Mouse (Mus musculus): ENCODE data around the gene Srbd1. TPM values are rescaled to one million over a fixed set of nuclear protein-coding genes. Genes with fewer than 3 reads are reported as not detected.

Srbd1 gene
- polyA plus RNA-seq, 1 experiment from 2014 or later, result 15.8 TPM

DNA sequence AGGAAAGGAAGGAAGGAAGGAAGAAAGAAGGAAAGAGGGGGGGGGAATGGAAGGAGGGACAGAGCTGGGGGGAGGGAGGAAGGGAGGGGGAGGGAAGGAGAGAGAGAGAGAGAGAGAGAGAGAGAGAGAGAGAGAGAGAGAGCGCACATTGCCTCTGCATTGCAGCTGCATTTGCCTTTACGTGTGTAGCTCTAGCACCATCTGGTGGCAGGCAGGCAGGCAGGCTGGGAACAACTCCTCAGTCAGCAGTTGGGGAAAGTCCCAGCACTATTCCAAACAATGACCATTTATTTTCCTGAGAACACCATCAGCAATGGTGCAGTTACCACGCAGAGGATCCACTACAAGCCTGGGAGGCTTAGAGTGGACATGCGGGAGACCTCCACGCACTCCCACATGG, 81.5 kb downstream of the Srbd1 start:
- 15% methylated on average over 5 of the region's 5 CpGs for WGBS
- Histone ChIP-seq H3K36me3 (no peaks in the 10 kb centered on the region), H3K4me2 (no peak overlapping the region), H3K27me3 (no peaks in the 10 kb centered on the region), H3K4me3 (no peak overlapping the region), H3K4me1 (replicated peaks) (no peaks in the 10 kb centered on the region), H3K9me3 (no peaks in the 10 kb centered on the region), H3K27ac (no peak overlapping the region), H3K9ac (no peak overlapping the region)
- ATAC-seq (ENCODE audit: low FRiP score), result no peak

DNA sequence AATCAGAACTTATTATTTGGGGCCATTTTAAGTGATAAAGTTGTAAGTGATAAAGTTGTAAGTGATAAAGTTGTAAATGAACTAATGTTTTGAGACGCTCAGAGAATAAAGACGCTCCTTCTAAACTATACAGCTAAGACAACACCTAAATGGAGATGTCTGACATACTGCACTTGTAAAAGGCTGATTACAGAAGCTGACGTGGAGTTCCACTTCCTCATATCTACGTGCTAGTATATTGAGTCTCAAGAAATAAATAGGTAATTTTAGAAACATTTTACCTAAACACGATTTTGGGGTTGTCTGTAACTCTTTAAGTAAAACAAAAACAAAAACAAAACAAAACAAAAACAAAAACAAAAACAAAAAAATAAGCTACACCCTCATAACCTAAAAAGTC, 84.1 kb downstream of the Srbd1 start:
- H3K9me3 ChIP-seq, result no peaks in the 10 kb centered on the region
- H3K4me2 ChIP-seq, result no peak overlapping the region
- H3K9ac ChIP-seq, result no peak overlapping the region
- H3K27me3 ChIP-seq, result no peaks in the 10 kb centered on the region
- WGBS, result 92% methylated on average over 5 of the region's 5 CpGs
- ATAC-seq (ENCODE audit: low FRiP score), result no peak
- H3K4me1 ChIP-seq (replicated peaks), result no peaks in the 10 kb centered on the region
- H3K36me3 ChIP-seq, result peaks cover 4% of the 10 kb centered on the region; the same call in 1 of the 2 replicates
- H3K4me3 ChIP-seq, result no peak overlapping the region
- H3K27ac ChIP-seq, result no peak overlapping the region

DNA sequence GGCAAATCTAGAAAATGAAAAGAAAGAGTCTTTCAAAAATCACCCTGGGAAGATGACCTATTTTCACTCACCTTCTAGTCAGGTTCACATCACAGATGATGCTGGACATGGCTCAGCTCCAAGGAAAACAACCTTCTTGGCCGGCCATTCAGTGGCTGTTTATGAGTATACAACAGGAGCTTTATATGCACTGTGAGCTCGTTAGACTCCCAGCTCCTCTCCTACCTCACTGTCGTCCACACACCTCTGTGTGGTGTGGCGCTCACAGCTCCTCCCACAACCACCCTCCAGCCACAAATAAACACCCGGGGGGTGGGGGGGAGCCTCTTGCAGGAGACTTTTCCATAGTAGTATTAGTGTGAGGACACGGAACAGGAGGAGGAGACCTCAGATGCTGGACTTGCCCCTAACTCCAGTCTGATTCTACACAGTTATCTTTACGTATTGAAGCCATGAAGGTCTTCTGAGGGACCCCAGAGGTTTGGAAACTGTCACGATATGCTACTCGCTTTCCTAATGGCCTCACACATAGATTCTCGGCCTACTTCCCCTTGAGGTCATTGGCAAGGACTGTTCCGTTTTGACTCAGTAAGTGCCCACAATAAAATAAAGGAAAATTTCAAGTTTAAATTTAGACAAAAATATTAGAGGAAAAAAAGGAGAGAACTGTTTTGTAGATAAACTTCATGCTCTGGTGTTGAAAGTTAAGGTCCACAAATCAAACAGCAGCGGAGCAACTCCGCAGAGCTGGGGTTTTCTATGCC, 104.6 kb downstream of the Srbd1 start:
- Histone ChIP-seq H3K36me3 (no peaks in the 10 kb centered on the region), H3K27ac (no peak overlapping the region), H3K4me1 (replicated peaks) (0 out of 2 replicates have a peak, but pooled peaks cover 4% of the 10 kb centered on the region), H3K9me3 (no peaks in the 10 kb centered on the region), H3K4me2 (no peak overlapping the region), H3K27me3 (no peaks in the 10 kb centered on the region), H3K4me3 (no peak overlapping the region), H3K9ac (no peak overlapping the region)
- 80% methylated on average over 13 of the region's 13 CpGs for WGBS
- ATAC-seq (ENCODE audit: low FRiP score), result no peak

DNA sequence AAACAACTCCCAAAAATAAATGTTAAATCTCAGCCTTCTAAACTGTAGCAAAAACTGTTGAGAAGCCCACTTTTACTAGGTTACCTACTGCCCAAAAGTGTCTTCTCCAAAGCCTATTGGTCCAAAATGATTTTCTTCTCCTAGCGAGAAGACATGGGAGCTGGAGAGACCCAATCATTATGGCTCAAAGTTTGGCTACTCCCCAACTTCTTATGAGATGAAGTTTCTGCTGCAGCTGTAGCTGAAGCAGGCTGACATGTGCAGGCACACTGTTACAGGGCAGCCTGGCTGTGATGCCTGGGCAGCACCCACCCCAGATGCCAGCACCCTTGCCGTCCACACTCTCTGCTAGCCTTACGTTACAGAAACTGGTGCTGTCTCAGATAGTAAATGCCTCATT, 105.2 kb downstream of the Srbd1 start:
- Histone ChIP-seq H3K9me3 (no peaks in the 10 kb centered on the region), H3K36me3 (no peaks in the 10 kb centered on the region), H3K4me1 (replicated peaks) (0 out of 2 replicates have a peak, but pooled peaks cover 4% of the 10 kb centered on the region), H3K27ac (no peak overlapping the region), H3K4me2 (no peak overlapping the region), H3K27me3 (no peaks in the 10 kb centered on the region), H3K4me3 (no peak overlapping the region), H3K9ac (no peak overlapping the region)
- 87% methylated on average over 3 of the region's 3 CpGs for WGBS
- no peak for ATAC-seq (ENCODE audit: low FRiP score)

DNA sequence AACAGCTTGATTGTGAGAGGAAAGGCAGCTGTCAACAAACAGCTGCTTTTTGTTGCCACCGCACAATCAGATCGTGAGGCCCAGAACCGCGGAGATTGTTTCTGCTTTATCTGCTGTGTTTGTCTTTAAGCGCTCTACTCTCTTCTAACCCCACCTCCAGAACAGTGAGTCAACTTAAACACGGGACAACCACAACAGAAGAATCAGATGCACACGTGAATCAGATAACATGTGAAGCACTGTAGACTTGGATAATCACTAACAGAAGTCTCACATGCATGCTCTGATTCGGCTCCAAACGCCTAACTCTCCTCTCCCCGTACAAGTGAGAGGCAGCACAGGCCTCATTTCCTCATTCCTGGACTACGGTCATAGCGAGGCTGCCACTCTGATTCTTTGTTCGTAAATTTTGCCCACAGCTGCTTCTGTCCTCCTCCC, 106.7 kb downstream of the Srbd1 start:
- ATAC-seq (ENCODE audit: low FRiP score), result no peak
- Histone ChIP-seq H3K27me3 (no peaks in the 10 kb centered on the region), H3K4me1 (replicated peaks) (0 out of 2 replicates have a peak, but pooled peaks cover 4% of the 10 kb centered on the region), H3K4me2 (no peak overlapping the region), H3K9me3 (no peaks in the 10 kb centered on the region), H3K36me3 (no peaks in the 10 kb centered on the region), H3K4me3 (no peak overlapping the region), H3K9ac (no peak overlapping the region), H3K27ac (no peak overlapping the region)
- 65% methylated on average over 13 of the region's 13 CpGs for WGBS

DNA sequence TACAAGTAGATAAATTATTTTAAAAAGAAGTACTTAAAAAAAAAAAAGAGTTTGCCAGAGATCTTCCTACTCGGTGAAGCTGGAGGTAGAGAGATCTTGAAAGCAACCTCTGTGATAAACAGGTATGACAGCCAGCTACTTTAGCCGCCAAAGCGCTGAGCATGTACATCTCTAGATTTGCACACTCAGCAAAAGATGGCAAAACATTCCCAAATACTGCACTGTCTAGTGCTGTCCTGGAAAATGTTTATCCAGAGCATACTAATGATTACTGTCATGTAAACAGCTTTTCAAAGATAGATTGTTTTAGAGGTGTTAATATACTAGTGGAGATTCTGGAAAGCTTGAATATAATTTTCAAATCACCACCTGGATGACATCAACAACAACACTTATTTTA, 109.4 kb downstream of the Srbd1 start:
- no peak overlapping the region for H3K4me2 ChIP-seq
- ATAC-seq (ENCODE audit: low FRiP score), result no peak
- 94% methylated on average over 3 of the region's 3 CpGs for WGBS
- H3K9ac ChIP-seq, result no peak overlapping the region
- no peak overlapping the region for H3K27ac ChIP-seq
- no peaks in the 10 kb centered on the region for H3K36me3 ChIP-seq
- no peak overlapping the region for H3K4me3 ChIP-seq
- H3K27me3 ChIP-seq, result no peaks in the 10 kb centered on the region
- H3K9me3 ChIP-seq, result no peaks in the 10 kb centered on the region
- H3K4me1 ChIP-seq (replicated peaks), result 0 out of 2 replicates have a peak, but pooled peaks cover 4% of the 10 kb centered on the region

DNA sequence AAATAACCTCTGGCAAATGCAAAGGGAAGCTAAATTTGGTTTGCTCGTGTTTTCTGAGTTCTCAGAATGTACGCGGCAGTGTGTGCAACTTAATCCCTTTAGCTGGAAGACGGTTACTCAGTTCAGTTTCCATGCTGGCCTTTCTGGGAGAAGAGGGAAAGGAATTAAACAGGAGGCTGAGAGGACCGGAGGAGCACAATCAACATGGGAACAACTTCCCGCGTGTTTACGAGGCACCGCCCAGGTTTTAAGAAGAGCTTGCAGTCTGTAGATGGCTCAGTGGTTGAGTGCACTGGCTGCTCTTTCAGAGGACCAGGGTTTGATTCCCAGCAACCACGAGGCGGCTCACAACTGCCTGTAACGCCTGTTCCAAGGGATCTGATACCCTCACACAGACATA, 109.8 kb downstream of the Srbd1 start:
- Histone ChIP-seq H3K4me3 (no peak overlapping the region), H3K9ac (no peak overlapping the region), H3K27me3 (no peaks in the 10 kb centered on the region), H3K9me3 (no peaks in the 10 kb centered on the region), H3K4me1 (replicated peaks) (0 out of 2 replicates have a peak, but pooled peaks cover 5% of the 10 kb centered on the region), H3K27ac (no peak overlapping the region), H3K36me3 (no peaks in the 10 kb centered on the region), H3K4me2 (no peak overlapping the region)
- ATAC-seq (ENCODE audit: low FRiP score), result no peak
- 89% methylated on average over 12 of the region's 12 CpGs for WGBS

DNA sequence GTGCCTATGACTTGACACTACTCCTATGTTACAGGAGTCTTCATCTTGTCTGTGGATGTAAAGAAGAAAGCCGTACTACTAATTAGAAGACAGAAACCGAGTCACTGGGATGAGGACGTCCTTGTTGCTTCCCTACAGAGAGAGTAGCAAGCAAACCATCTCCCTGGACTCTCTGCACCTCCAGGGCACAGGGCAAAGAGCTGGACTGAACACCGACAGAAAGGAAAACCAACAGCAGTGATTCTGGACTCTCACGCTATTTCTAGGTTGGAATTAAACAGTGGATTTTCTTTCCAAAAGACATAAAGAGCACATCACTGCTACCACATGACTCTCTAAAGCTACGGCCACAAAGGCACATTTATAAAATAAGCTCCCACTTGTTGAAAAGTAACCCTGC, 110.3 kb downstream of the Srbd1 start:
- no peak overlapping the region for H3K4me3 ChIP-seq

DNA sequence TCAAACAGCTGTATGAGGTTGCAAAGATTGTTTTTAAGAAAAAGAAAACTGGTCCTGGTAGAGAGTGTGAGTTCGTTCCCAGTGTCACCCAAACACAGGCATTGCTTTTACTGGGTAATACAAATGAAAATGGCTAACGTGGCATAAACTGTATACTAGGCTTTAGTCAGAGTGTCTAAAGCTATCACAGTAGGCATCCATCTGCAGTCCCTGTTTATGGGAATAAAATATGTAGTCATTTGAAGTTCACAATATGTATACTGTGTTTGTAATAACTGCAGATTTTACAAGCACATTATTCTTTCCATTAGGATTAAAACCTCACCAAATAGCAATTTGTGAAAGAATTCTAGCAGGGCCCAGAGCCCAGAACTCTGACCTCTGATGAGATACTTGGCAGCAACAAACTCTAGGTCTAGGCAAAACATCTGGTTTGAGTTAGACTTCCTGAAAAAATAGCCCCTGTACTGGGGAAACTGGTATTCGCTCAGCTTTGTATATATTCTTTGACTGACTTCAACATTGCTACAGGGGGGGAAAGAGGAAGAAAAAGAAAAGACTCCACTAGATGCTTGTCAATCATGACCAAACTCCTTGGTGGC, 112.8 kb downstream of the Srbd1 start:
- no peaks in the 10 kb centered on the region for H3K36me3 ChIP-seq
- H3K4me1 ChIP-seq (replicated peaks), result 0 out of 2 replicates have a peak, but pooled peaks cover 4% of the 10 kb centered on the region
- H3K9me3 ChIP-seq, result no peaks in the 10 kb centered on the region
- no peak for ATAC-seq (ENCODE audit: low FRiP score)
- H3K9ac ChIP-seq, result no peak overlapping the region
- no peak overlapping the region for H3K27ac ChIP-seq
- no peak overlapping the region for H3K4me2 ChIP-seq
- H3K4me3 ChIP-seq, result no peak overlapping the region
- 80% methylated on average over 3 of the region's 3 CpGs for WGBS
- H3K27me3 ChIP-seq, result no peaks in the 10 kb centered on the region

More for the DNA sequence above, 110.3 kb downstream of the Srbd1 start:
- Histone ChIP-seq H3K36me3 (no peaks in the 10 kb centered on the region), H3K9ac (no peak overlapping the region), H3K4me2 (no peak overlapping the region), H3K27ac (no peak overlapping the region), H3K27me3 (no peaks in the 10 kb centered on the region), H3K9me3 (no peaks in the 10 kb centered on the region), H3K4me1 (replicated peaks) (0 out of 2 replicates have a peak, but pooled peaks cover 8% of the 10 kb centered on the region)
- WGBS, result 88% methylated on average over 6 of the region's 6 CpGs
- no peak for ATAC-seq (ENCODE audit: low FRiP score)

DNA sequence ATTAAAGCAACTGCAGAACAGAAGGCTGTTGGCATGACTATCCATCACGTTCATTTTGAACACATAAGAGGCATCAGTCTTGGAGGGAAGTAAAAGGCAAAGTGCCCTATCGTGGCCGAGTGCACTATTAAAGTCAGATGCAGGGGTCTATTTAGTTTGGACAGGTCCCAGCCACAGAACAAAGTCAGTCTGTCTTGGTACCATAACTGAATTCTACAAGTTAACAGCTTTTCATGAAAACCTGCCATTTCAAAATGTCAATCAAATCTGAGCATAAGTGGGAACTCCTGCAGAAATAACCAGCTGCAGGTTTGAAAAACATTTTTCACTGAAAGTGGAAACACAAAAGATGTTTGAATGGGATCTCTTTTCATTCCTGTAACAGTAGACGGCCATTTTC, 115.0 kb downstream of the Srbd1 start:
- 0 out of 2 replicates have a peak, but pooled peaks cover 4% of the 10 kb centered on the region for H3K4me1 ChIP-seq (replicated peaks)
- H3K27ac ChIP-seq, result no peak overlapping the region
- no peak overlapping the region for H3K4me2 ChIP-seq
- ATAC-seq (ENCODE audit: low FRiP score), result no peak
- no peaks in the 10 kb centered on the region for H3K9me3 ChIP-seq
- 48% methylated on average over 4 of the region's 4 CpGs for WGBS
- no peaks in the 10 kb centered on the region for H3K36me3 ChIP-seq
- no peak overlapping the region for H3K9ac ChIP-seq
- H3K27me3 ChIP-seq, result no peaks in the 10 kb centered on the region
- H3K4me3 ChIP-seq, result no peak overlapping the region

DNA sequence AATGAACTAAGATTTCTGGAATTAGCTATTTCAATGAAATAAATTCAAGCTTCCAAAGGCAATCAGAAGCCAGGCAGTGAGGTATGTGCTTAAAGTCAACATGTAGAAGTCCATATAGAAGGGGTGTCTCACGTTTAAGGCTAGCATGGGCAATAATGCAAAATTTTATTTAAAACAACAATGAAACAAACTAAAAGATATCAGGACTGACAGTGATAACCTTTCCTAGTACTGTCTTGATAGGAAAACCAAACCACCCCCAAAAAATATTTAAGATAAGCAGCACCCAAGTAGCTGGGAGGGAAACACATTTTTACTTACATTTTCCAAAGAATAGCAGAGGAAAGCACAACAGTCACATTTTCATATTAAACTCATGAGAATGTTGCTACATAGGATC, 115.8 kb downstream of the Srbd1 start:
- WGBS, result 88% methylated on average over 1 of the region's 1 CpGs
- ATAC-seq (ENCODE audit: low FRiP score), result no peak
- Histone ChIP-seq H3K27me3 (no peaks in the 10 kb centered on the region), H3K4me1 (replicated peaks) (0 out of 2 replicates have a peak, but pooled peaks cover 4% of the 10 kb centered on the region), H3K9me3 (no peaks in the 10 kb centered on the region), H3K9ac (no peak overlapping the region), H3K36me3 (no peaks in the 10 kb centered on the region), H3K4me3 (no peak overlapping the region), H3K4me2 (no peak overlapping the region), H3K27ac (no peak overlapping the region)

DNA sequence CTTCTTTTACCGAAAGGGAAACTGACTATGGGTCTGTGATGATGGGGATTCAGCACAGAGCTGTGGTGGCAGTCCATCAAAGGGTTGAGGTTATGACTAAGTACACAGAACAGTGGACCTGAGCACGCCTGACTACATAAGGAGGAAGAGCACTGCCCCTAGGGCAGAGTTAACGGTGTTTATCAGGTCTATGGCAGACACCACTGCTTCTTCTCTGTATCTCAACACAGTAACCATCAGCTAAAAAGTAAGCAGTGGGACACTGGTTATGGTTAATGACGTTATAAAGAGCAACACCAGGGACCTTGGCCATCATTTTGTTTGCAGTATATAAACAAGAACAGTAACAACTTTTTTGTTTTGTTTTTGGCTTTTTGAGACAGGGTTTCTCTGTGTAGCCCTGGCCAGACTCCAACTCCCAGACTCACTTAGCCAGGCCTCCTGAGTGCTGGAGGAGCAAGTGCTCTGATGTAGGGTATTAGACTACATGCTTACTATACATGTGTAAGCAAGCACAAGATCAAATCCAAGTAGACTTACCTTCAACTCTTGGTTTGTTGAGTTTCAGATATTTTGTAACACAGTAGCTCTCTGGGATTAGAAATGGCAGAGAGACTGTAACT, 117.3 kb downstream of the Srbd1 start:
- H3K27ac ChIP-seq, result no peak overlapping the region
- no peak overlapping the region for H3K4me3 ChIP-seq
- no peaks in the 10 kb centered on the region for H3K36me3 ChIP-seq
- no peaks in the 10 kb centered on the region for H3K27me3 ChIP-seq
- no peak for ATAC-seq (ENCODE audit: low FRiP score)
- H3K9ac ChIP-seq, result no peak overlapping the region
- no peaks in the 10 kb centered on the region for H3K9me3 ChIP-seq
- 0 out of 2 replicates have a peak, but pooled peaks cover 4% of the 10 kb centered on the region for H3K4me1 ChIP-seq (replicated peaks)
- no peak overlapping the region for H3K4me2 ChIP-seq
- WGBS, result 93% methylated on average over 4 of the region's 4 CpGs

Data from hindbrain, embryonic 13.5 days (tissue).